Mouse (Mus musculus) neural tube, embryonic 14.5 days (tissue): Measurements from ENCODE around the gene 4933428G20Rik. TPM values are rescaled to one million over a fixed set of nuclear protein-coding genes. Genes with fewer than 3 reads are reported as not detected.
A peak's percentile ranks its signal among the peaks of the same experiment; 100 is the strongest.

Experiments used
- ATAC-seq: fragments of 200-750 bp; cut with Nextera tagmentation; 2 replicates; pipeline ENCODE4 v1.8.0; 2017; ENCODE audit warnings: low read depth, mild to moderate bottlenecking, moderate TSS enrichment, moderate library complexity
- H3K27ac ChIP-seq: fragments of 300-500 bp; sonication (generic); 2 replicates; pipeline ENCODE4 v1.5.1; 2014; ENCODE audit warnings: low read depth, mild to moderate bottlenecking, control low read depth, low read length, moderate library complexity, mixed read lengths
- H3K27me3 ChIP-seq: fragments of 300-500 bp; sonication (generic); 2 replicates; pipeline ENCODE4 v1.6.1; 2014; ENCODE audit warnings: low read length; ENCODE audit not compliant: control insufficient read depth, insufficient read depth
- H3K36me3 ChIP-seq: fragments of 300-500 bp; sonication (generic); 2 replicates; pipeline ENCODE4 v1.6.1; 2014; ENCODE audit warnings: low read length, mixed read lengths; ENCODE audit not compliant: control insufficient read depth, insufficient read depth
- H3K4me1 ChIP-seq: fragments of 300-500 bp; sonication (generic); 2 replicates; pipeline ENCODE4 v1.6.1; 2014; ENCODE audit warnings: low read length; ENCODE audit not compliant: control insufficient read depth, insufficient read depth
- H3K4me2 ChIP-seq: fragments of 300-500 bp; sonication (generic); 2 replicates; pipeline ENCODE4 v1.6.1; 2014; ENCODE audit warnings: mild to moderate bottlenecking, low read depth, low read length, control low read depth
- H3K4me3 ChIP-seq: fragments of 300-500 bp; sonication (generic); 2 replicates; pipeline ENCODE4 v1.5.1; 2014; ENCODE audit warnings: low read depth, low read length, control low read depth, mixed read lengths
- H3K9ac ChIP-seq: fragments of 300-500 bp; sonication (generic); replicated peaks from 2 replicates; pipeline ENCODE4 v1.6.1; 2014; ENCODE audit warnings: low read depth, mild to moderate bottlenecking, control low read depth, low read length, mixed read lengths
- H3K9me3 ChIP-seq: fragments of 300-500 bp; sonication (generic); 2 replicates; pipeline ENCODE4 v1.6.1; 2016; ENCODE audit warnings: low read length; ENCODE audit not compliant: control insufficient read depth
- WGBS: fragments of 180-500 bp; shearing (Covaris S2); extraction: QIAGEN DNeasy Blood & Tissue Kit; methylation state at CpG from one replicate; pipeline ENCODE4 v1.1.7; 2014; 5-methylcytosine and 5-hydroxymethylcytosine counted together
- polyA plus RNA-seq: library from polyadenylated mRNA; unstranded; fragments of >200 nt; fragmentation: Nextera tagmentation; extraction: Ambion mirVana; gene quantifications from 2 replicates; pipeline ENCODE4 v1.2.1, GENCODE M21; 2014

The 4933428G20Rik gene
- polyA plus RNA-seq, 1 experiment from 2014 or later: 0.33 TPM

GRCm38 (mm10) chr11:97528282-97528808 lies 28.2 kb upstream of the 4933428G20Rik start:
- H3K9me3 ChIP-seq: no peaks in the 10 kb centered on the region

GRCm38 (mm10) chr11:97525313-97525712 lies 25.2 kb upstream of the 4933428G20Rik start:
- peaks cover 21% of the 10 kb centered on the region for H3K36me3 ChIP-seq
- 90% methylated on average over 6 of the region's 6 CpGs for WGBS

More at GRCm38 (mm10) chr11:97528282-97528808, 28.2 kb upstream of the 4933428G20Rik start:
- Histone ChIP-seq H3K27me3 (peaks cover 5% of the 10 kb centered on the region), H3K4me3 (no peak overlapping the region), H3K4me1 (no peaks in the 10 kb centered on the region), H3K36me3 (peaks cover 10% of the 10 kb centered on the region), H3K27ac (no peak overlapping the region), H3K4me2 (no peak overlapping the region), H3K9ac (no peak overlapping the region)
- WGBS: 82% methylated on average over 18 of the region's 18 CpGs
- ATAC-seq: no peak

GRCm38 (mm10) chr11:97524306-97524705 lies 24.2 kb upstream of the 4933428G20Rik start:
- Histone ChIP-seq H3K36me3 (peaks cover 25% of the 10 kb centered on the region), H3K9me3 (no peaks in the 10 kb centered on the region), H3K9ac (no peak overlapping the region), H3K27ac (no peak overlapping the region), H3K4me1 (no peaks in the 10 kb centered on the region), H3K4me3 (no peak overlapping the region), H3K27me3 (no peaks in the 10 kb centered on the region), H3K4me2 (no peak overlapping the region)
- WGBS: 54% methylated on average over 9 of the region's 9 CpGs
- no peak for ATAC-seq

More at GRCm38 (mm10) chr11:97525313-97525712, 25.2 kb upstream of the 4933428G20Rik start:
- Histone ChIP-seq H3K27me3 (no peaks in the 10 kb centered on the region), H3K9me3 (no peaks in the 10 kb centered on the region), H3K4me3 (no peak overlapping the region), H3K4me1 (no peaks in the 10 kb centered on the region), H3K4me2 (no peak overlapping the region), H3K9ac (no peak overlapping the region), H3K27ac (no peak overlapping the region)
- no peak; the same call in 1 of the 2 replicates for ATAC-seq

- 4% methylated on average over 1 of the region's 1 CpGs for WGBS
- peak; percentile 51; the same call in 1 of the 2 replicates for ATAC-seq
- H3K27ac ChIP-seq: no peak overlapping the region
- H3K4me2 ChIP-seq: no peak overlapping the region
- no peaks in the 10 kb centered on the region for H3K27me3 ChIP-seq
- H3K36me3 ChIP-seq: peaks cover 30% of the 10 kb centered on the region
- no peak overlapping the region for H3K9ac ChIP-seq
- H3K4me3 ChIP-seq: no peak overlapping the region
- no peaks in the 10 kb centered on the region for H3K4me1 ChIP-seq
- H3K9me3 ChIP-seq: no peaks in the 10 kb centered on the region
Observed at GRCm38 (mm10) chr11:97523827-97524261, 23.7 kb upstream of the 4933428G20Rik start.

- 87% methylated on average over 14 of the region's 14 CpGs for WGBS
- H3K4me2 ChIP-seq: no peak overlapping the region
- ATAC-seq: no peak
Observed at GRCm38 (mm10) chr11:97523107-97523506, 23.0 kb upstream of the 4933428G20Rik start.

GRCm38 (mm10) chr11:97521741-97522474 lies 21.8 kb upstream of the 4933428G20Rik start:
- no peaks in the 10 kb centered on the region for H3K9me3 ChIP-seq
- H3K36me3 ChIP-seq: peaks cover 41% of the 10 kb centered on the region
- H3K27me3 ChIP-seq: no peaks in the 10 kb centered on the region
- H3K4me2 ChIP-seq: no peak overlapping the region
- H3K4me1 ChIP-seq: no peaks in the 10 kb centered on the region
- no peak overlapping the region for H3K4me3 ChIP-seq
- H3K9ac ChIP-seq: no peak overlapping the region
- WGBS: 86% methylated on average over 29 of the region's 29 CpGs
- H3K27ac ChIP-seq: no peak overlapping the region
- ATAC-seq: no peak

More at GRCm38 (mm10) chr11:97523107-97523506, 23.0 kb upstream of the 4933428G20Rik start:
- no peaks in the 10 kb centered on the region for H3K27me3 ChIP-seq
- no peak overlapping the region for H3K9ac ChIP-seq
- H3K4me3 ChIP-seq: no peak overlapping the region
- peaks cover 37% of the 10 kb centered on the region for H3K36me3 ChIP-seq
- no peaks in the 10 kb centered on the region for H3K4me1 ChIP-seq
- H3K9me3 ChIP-seq: no peaks in the 10 kb centered on the region
- no peak overlapping the region for H3K27ac ChIP-seq

GRCm38 (mm10) chr11:97520541-97520940 lies 20.4 kb upstream of the 4933428G20Rik start:
- WGBS: 93% methylated on average over 7 of the region's 7 CpGs
- no peak for ATAC-seq

GRCm38 (mm10) chr11:97513066-97513465 lies 12.9 kb upstream of the 4933428G20Rik start:
- Histone ChIP-seq H3K9ac (no peak overlapping the region), H3K36me3 (peaks cover 12% of the 10 kb centered on the region), H3K9me3 (no peaks in the 10 kb centered on the region), H3K4me2 (no peak overlapping the region), H3K4me3 (no peak overlapping the region), H3K4me1 (peaks cover 5% of the 10 kb centered on the region; the same call in 1 of the 2 replicates), H3K27ac (no peak overlapping the region), H3K27me3 (no peaks in the 10 kb centered on the region)
- ATAC-seq: no peak
- 79% methylated on average over 3 of the region's 3 CpGs for WGBS

More at GRCm38 (mm10) chr11:97520541-97520940, 20.4 kb upstream of the 4933428G20Rik start:
- Histone ChIP-seq H3K4me1 (no peaks in the 10 kb centered on the region), H3K27me3 (no peaks in the 10 kb centered on the region), H3K9ac (no peak overlapping the region), H3K4me3 (no peak overlapping the region), H3K36me3 (peaks cover 45% of the 10 kb centered on the region), H3K27ac (no peak overlapping the region), H3K9me3 (no peaks in the 10 kb centered on the region), H3K4me2 (no peak overlapping the region)

GRCm38 (mm10) chr11:97512511-97512910 lies 12.4 kb upstream of the 4933428G20Rik start:
- Histone ChIP-seq H3K4me3 (no peak overlapping the region), H3K4me2 (no peak overlapping the region), H3K27ac (no peak overlapping the region), H3K27me3 (no peaks in the 10 kb centered on the region), H3K4me1 (peaks cover 5% of the 10 kb centered on the region; the same call in 1 of the 2 replicates), H3K9ac (no peak overlapping the region), H3K9me3 (no peaks in the 10 kb centered on the region), H3K36me3 (peaks cover 9% of the 10 kb centered on the region; the same call in 1 of the 2 replicates)
- WGBS: 24% methylated on average over 6 of the region's 6 CpGs
- ATAC-seq: no peak
